Mouse (Mus musculus) kidney, adult 9 months (tissue): ENCODE measurements around the gene Tbc1d16.

ENCODE experiments used
- DNase-seq: peaks from one replicate; pipeline ENCODE4 v3.0.0; 2022

Tbc1d16 gene

GRCm38 (mm10) chr11:119165995-119166394 lies 62.3 kb downstream of the Tbc1d16 start:
- DNase-seq, result no peak

DNA sequence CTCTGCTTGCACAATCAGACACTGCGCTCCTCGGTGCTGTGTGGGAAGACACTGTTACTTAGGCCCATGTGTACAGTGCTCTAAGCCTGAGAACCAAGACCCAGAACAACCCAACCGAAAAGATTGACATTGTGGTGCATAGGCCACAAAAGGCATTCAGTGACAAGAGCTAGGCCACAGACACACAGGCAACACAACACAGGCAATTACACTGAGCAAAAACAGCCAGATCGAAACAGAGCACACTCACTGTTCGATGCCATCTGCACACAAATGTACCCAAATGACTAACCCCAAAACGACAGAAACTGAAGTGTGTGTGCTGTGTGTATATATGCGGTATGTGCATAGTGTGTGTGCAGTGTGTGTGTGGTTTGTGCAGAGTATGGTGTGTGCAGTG lies 63.9 kb downstream of the Tbc1d16 start:
- DNase-seq, result no peak

DNA sequence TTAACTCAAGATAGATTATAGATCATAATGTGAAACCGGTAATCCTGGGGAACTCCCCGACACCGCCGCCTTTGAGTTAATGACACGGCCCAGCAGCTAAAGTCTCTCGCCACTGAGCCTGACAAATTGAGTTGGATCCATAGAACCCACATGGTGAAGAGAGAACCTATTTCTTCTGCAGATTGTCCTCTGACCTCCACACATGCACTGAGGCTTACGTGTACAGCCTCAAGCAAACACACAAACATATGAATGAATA lies 64.6 kb downstream of the Tbc1d16 start:
- DNase-seq, result no peak

DNA sequence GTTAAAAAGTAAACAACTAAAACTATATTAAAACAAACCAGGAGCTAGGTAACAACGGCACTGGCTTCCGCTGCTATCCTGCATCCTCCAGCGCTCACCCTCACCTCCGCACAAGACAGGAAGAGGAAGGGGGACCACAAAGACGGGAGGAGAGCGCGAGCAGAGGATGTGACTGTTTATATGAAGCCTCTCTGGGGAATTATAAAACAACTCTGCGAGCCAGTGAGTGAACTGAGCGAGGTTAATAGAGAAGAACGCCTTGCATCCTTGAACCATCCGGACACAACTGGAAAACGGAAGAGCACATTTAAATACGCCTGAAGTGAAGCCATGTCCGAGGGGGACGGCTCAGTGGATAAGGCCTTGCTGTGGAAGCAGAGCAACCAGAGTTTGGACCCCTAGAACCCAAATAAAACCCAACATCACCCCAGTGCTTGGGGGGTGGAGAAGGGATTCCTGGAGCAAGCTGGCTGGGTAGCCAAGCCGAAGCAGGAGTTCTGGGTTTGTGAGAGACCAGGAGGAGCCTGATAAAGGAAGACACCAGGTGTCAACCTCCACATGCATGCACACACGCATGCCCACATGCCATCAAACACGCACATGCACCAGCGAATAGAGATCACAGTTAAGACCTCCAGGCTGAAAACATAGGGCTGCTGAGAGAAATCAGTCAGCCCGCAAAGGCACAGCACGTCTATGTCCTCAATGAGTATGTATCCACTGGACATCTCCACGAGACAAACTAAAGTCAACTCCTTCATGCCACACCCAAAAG lies 65.2 kb downstream of the Tbc1d16 start:
- no peak for DNase-seq

DNA sequence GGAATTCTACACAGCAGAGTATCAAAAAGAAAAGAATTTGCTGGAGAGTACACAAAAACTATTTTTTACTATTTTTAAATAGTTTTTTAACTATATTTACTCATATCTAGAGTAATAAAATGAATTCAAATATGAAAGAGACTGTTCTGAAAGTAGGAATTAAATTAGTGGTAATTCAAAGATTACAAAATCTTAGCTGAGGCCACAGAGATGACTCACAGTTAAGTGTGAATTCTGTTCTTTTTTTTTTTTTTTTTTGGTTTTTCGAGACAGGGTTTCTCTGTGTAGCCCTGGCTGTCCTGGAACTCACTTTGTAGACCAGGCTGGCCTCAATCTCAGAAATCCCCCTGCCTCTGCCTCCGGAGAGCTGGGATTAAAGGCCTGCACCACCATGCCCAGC lies 66.6 kb downstream of the Tbc1d16 start:
- DNase-seq, result no peak

GRCm38 (mm10) chr11:119160050-119160449 lies 68.2 kb downstream of the Tbc1d16 start:
- no peak for DNase-seq

DNA sequence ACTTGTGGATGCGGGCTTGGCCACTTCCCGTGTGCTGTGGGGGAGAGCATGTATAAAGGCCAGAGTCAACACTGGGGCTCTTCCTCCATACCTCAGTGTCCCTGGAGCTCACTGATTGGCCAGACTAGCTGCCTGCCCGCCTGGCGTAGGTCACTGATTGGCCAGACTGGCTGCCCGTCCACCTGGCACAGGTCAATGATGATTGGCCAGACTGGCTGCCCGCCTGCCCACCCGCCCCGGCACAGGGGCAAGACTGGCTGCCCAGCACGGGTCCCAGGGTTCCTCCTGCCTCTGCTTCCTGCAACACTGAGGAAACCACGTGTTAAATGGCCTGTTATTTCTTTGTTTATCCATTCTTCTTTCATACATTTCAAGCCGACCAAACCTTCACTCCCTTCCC lies 68.8 kb downstream of the Tbc1d16 start:
- peak; percentile 71 for DNase-seq

GRCm38 (mm10) chr11:119157377-119158189 lies 70.7 kb downstream of the Tbc1d16 start:
- no peak for DNase-seq

GRCm38 (mm10) chr11:119156481-119157254 lies 71.6 kb downstream of the Tbc1d16 start:
- peak; percentile 53 for DNase-seq

- DNase-seq, result peak; percentile 85
Measured at GRCm38 (mm10) chr11:119155638-119156480, 72.4 kb downstream of the Tbc1d16 start.

GRCm38 (mm10) chr11:119152321-119152831 lies 75.9 kb downstream of the Tbc1d16 start:
- no peak for DNase-seq

DNA sequence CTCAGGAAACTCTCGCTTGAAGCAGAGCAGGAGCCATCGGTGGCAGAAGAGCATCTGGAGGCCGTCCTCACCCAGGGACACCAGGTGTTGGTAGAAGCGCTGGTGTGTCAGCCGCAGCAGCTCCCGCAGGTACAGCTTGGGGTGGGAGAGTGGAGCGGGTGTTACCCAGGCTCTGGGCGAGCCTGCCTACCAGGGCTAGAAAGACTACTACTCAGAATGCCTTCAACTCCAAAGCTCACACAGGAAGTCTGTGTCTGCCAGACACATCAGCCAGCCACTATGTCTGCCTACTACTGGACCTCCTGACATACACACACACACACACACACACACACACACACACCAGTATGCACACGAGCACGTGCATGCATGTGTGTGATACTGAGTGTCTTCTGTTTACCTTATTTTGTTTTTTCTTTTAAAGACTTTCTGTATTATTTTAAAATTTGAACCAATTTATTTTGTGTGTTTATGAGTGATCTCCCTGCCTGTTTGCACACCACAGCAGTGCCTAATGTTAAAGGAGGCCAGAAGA lies 77.2 kb downstream of the Tbc1d16 start:
- no peak for DNase-seq

- DNase-seq, result no peak
Measured at GRCm38 (mm10) chr11:119150442-119150841, 77.9 kb downstream of the Tbc1d16 start.

DNA sequence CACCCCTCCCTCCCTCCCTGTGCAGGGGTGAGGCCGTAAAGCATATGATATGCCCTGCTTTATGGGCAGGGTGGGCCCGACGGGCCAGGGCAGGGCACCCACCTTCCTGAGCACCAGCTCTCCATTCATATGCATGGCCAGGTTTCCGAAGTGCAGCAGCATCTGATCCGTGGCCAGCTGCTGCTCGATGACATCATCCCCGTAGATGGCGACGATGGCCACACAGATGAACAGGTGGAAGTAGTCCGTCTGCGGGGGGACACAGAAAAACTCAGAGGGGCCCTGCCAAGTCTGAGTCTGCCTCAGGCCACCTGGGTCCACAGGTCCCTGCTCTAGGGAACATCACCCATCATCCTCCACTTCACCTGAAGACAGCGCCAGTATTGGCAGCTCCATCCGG lies 79.5 kb downstream of the Tbc1d16 start:
- no peak for DNase-seq

- DNase-seq, result no peak
Measured at GRCm38 (mm10) chr11:119147153-119147552, 81.1 kb downstream of the Tbc1d16 start.

DNA sequence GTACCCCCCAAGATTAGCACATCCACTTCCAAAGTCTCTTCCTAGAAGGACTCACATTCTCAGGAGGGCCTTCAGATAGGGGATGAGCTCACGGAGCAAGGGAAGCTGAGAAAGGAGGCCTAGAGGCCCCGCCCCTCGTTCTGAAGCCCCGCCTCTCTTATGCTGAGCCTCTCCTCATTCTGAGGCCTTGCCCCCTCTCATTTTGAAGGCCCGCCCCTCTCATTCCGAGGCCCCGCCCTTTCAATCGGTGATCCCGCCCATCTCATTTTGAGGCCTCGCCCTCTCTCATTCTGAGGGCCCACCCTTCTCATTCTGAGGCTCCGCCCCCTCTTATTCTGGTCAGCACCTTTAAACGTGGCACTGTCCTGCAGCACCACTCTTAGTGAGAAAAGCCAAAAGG lies 82.2 kb downstream of the Tbc1d16 start:
- no peak for DNase-seq

DNA sequence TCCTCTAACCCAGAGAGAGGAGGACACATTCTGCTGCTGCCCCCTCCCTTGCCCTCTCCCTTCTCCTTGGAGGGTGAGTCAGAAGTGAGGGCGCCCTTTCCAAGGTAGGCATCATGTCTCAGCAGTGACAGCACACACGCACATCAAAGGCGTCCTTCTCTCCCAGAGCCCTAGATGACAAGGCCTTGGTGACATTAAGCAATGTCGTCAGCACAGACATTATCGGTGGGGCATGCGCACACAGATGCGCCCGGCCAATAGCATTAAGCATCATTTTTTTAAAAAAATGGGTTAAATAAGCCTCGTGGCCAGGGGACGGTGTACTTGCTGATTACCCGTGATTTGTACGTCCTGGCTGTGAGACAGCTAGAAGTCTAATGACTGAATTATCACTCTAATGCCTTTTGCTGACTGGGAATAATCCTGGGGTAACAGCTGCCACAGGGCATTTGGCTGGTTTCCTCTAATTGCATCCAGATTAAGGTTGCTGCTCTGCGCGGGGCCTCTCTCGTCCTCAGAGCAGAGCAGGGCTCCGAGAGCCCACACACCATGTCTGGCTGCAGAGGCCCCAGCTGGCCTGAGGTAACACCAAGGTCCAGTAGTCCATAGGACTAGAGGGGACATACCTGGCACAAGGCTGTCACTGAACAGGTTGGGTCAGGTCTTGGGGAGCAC lies 83.4 kb downstream of the Tbc1d16 start:
- DNase-seq, result no peak

DNA sequence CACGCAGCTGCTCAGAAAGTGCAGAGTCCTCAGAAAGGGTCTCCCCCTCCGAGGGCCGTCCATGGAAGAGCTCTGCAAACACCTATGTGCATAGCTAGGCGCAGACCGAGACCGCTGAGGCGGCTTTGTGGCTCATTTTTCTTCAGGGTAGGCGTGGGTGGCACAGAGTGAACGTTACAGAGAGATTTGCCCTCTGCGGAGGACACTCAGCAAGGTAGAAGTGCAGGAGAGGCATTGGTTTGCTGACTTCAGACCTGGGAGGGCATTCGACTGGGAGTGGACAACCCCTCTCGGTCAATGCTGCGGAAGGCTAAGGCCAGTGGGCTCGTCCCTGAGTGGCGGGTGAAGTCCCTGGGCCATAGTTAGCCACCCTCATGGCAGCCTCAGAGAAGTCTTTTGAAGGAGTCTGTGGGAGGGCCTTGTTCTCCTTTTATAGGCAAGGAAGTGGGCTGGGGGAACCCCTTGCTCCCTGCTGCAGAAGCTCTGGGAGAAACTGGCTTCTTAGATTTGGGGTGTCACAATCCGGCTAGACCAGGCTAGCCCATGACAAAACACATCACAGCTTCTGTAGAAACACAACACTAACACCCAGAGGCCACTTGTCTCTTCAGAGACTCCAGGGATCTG lies 84.8 kb downstream of the Tbc1d16 start:
- no peak for DNase-seq

DNA sequence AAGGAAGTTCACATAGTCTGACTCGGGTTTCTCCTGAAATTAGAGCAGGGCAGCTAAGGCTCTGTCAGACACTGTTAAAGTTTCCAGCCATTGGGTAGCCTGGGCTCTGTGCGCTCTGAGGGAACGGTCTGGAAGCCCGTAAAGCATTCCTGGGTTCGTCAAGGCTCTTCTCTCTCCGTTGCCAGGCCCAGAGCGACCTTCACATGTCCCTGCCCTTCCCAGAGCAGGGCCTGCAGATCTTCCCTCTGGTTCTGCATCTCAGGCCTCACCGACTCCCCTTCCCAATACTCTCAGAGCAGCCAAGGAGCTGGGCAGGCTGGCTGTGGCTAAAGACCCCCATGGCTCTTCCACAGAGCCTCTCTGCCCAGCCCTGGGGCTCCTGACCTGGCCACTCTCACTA lies 85.7 kb downstream of the Tbc1d16 start:
- DNase-seq, result no peak

DNA sequence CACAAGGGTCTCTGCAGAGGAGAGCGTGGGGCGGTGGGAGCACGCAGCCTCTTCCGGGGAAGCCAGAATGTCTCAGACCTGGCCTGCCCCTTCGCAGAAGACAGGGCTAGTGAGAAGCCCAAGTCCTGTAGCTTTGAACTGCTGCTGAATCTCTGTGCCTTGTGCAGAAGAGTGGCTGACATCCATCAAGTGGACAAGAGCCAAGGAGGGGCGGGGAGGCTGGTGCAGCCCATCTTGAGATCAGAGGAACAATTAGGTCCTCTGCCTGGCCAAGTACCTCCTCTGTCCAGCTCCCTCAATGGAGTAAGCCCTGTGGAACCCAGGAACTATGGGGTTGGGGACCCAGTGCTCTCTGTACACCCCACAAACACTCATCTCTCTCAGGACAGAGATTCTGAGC lies 89.3 kb downstream of the Tbc1d16 start:
- DNase-seq, result no peak

DNA sequence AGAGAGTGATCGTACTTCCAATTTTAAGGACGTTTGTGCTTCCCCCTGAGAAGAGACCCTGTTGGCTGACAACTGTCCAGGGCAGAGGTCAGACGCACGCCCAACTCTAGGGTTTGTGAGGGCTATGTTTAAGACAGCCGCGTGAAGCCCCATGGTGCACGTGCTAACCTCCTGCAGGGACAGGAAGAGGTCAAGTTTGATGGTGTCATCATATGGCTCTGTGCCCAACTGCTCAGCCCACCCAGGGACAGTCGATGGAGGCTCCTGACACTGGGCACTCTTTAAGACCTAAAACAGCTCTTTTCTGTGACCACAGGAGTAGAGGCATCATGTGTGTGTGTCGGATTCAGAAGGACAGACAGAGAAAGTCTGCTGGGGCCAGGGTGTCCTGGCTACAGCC lies 90.1 kb downstream of the Tbc1d16 start:
- no peak for DNase-seq
